9 mouse cellular contexts compared by ENCODE assay signal in genomic region chr11:7215703-7216102, GRCm38 (mm10). TPM values are rescaled to one million over a fixed set of nuclear protein-coding genes. Genes with fewer than 3 reads are reported as not detected.
A peak's percentile ranks its signal among the peaks of the same experiment; 100 is the strongest.
DNase-seq lines count a peak whose midpoint lies in the region; ATAC-seq lines count a peak whose summit lies in the region.
"Had no signal": no experiment of that assay in that cellular context is flagged by ENCODE, and none has a peak within 500 bp of the region (broad histone marks: within the 10 kb centered on the region; RNA-seq: fewer than 3 reads in every experiment).

No protein-coding gene starts in this region.

- no peak overlapping the region for H3K4me2 ChIP-seq in midbrain, embryonic 11.5 days
- no peak overlapping the region for H3K4me2 ChIP-seq in midbrain, embryonic 13.5 days (replicated peaks)

- 18% methylated on average over 8 of the region's 8 CpGs for WGBS in midbrain, embryonic 11.5 days
- 14% methylated on average over 8 of the region's 8 CpGs for WGBS in midbrain, embryonic 13.5 days

- peak; percentile 35 to 62 for DNase-seq in cerebellum, adult 18-20 months
- DNase-seq in cerebellum, adult 11-12 months, result no peak
- DNase-seq in midbrain, embryonic 11.5 days (ENCODE audit: low spot score, missing footprints), result peak; percentile 95
- peak; percentile 55 for DNase-seq in embryo, embryonic 9.5 days (ENCODE audit: extremely low spot score)
- peak; percentile 73 to 86 for DNase-seq in kidney, postnatal 25 days
- DNase-seq in lung, postnatal 10 days, result peak; percentile 77
- peak; percentile 22 for DNase-seq in thymus, postnatal 25 days

- ATAC-seq in midbrain, embryonic 11.5 days (ENCODE audit: low FRiP score), result no peak
- no peak for ATAC-seq in midbrain, embryonic 13.5 days

- H3K9me3 ChIP-seq in midbrain, embryonic 11.5 days (ENCODE audit: control insufficient read depth, low read length), result no peaks in the 10 kb centered on the region
- H3K9me3 ChIP-seq in midbrain, embryonic 13.5 days, result no peaks in the 10 kb centered on the region

- no peak overlapping the region for H3K4me3 ChIP-seq in midbrain, embryonic 11.5 days (ENCODE audit: low read depth, low read length)
- H3K4me3 ChIP-seq in midbrain, embryonic 13.5 days (replicated peaks), result no peak overlapping the region

- peaks cover 28% of the 10 kb centered on the region for H3K27me3 ChIP-seq in midbrain, embryonic 11.5 days (ENCODE audit: control insufficient read depth, insufficient read depth, low read length)
- H3K27me3 ChIP-seq in midbrain, embryonic 13.5 days, result peaks cover 39% of the 10 kb centered on the region

- H3K36me3 ChIP-seq in midbrain, embryonic 11.5 days (ENCODE audit: control insufficient read depth, insufficient read depth, low read length), result no peaks in the 10 kb centered on the region
- no peaks in the 10 kb centered on the region for H3K36me3 ChIP-seq in midbrain, embryonic 13.5 days

- H3K4me1 ChIP-seq in midbrain, embryonic 11.5 days (ENCODE audit: control insufficient read depth, insufficient read depth, low read length), result peaks cover 9% of the 10 kb centered on the region
- peaks cover 26% of the 10 kb centered on the region for H3K4me1 ChIP-seq in midbrain, embryonic 13.5 days (replicated peaks)

- no peak overlapping the region for H3K27ac ChIP-seq in midbrain, embryonic 11.5 days (ENCODE audit: low read depth, low read length)
- no peak overlapping the region for H3K27ac ChIP-seq in midbrain, embryonic 13.5 days

- no peak overlapping the region for H3K9ac ChIP-seq in midbrain, embryonic 11.5 days (ENCODE audit: low read length)
- H3K9ac ChIP-seq in midbrain, embryonic 13.5 days (replicated peaks), result no peak overlapping the region

RNA-seq across cellular contexts. Expression of gene Igfbp3, which starts 2.0 kb away (rescaled TPM):
- 6.2 and 8.2 TPM in 2 replicates for polyA plus RNA-seq in midbrain, embryonic 11.5 days (2014; fragmentation: Nextera tagmentation; extraction: Ambion mirVana)
- 5.6 and 7.1 TPM in 2 replicates for polyA plus RNA-seq in midbrain, embryonic 13.5 days (2015; fragmentation: Nextera tagmentation; extraction: Ambion mirVana)

RNA-seq across cellular contexts. Expression of gene Igfbp1, which starts 18.1 kb away (rescaled TPM):
- polyA plus RNA-seq in midbrain, embryonic 11.5 days (2014; fragmentation: Nextera tagmentation; extraction: Ambion mirVana), result 0.10 and 0.14 TPM in 2 replicates
- polyA plus RNA-seq in midbrain, embryonic 13.5 days (2015; fragmentation: Nextera tagmentation; extraction: Ambion mirVana), result 0.09 and 0.17 TPM in 2 replicates
- polyA plus RNA-seq: C2C12 had no signal

RNA-seq across cellular contexts. Expression of gene Gm11985, which starts 27.3 kb away (rescaled TPM):
- not detected in 2 replicates for polyA plus RNA-seq in midbrain, embryonic 11.5 days (2014; fragmentation: Nextera tagmentation; extraction: Ambion mirVana)
- not detected in 2 replicates for polyA plus RNA-seq in midbrain, embryonic 13.5 days (2015; fragmentation: Nextera tagmentation; extraction: Ambion mirVana)
- polyA plus RNA-seq: C2C12 had no signal
